Mouse (Mus musculus): Measurements from ENCODE around the gene Kdm1b.
A peak's percentile ranks its signal among the peaks of the same experiment; 100 is the strongest.

The Kdm1b gene

GRCm38 (mm10) chr13:47043030-47043680, at the start of gene Kdm1b:
Kdm1b (plus strand) TSS chr13:47043499.
- peak; percentile 99 for DNase-seq (ENCODE audit: low spot score)

GRCm38 (mm10) chr13:46997355-46997754, 45.9 kb upstream of the Kdm1b start:
- DNase-seq (ENCODE audit: low spot score): no peak

GRCm38 (mm10) chr13:46999498-46999897, 43.8 kb upstream of the Kdm1b start:
- DNase-seq (ENCODE audit: low spot score): no peak

GRCm38 (mm10) chr13:47001590-47001989, 41.7 kb upstream of the Kdm1b start:
- DNase-seq (ENCODE audit: low spot score): no peak

- DNase-seq (ENCODE audit: low spot score): no peak
Observed at GRCm38 (mm10) chr13:47013740-47014139, 29.6 kb upstream of the Kdm1b start.

- DNase-seq (ENCODE audit: low spot score): peak; percentile 74
Observed at GRCm38 (mm10) chr13:47014334-47015194, 28.7 kb upstream of the Kdm1b start, which contains the start of gene Nhlrc1. Nhlrc1 (minus strand) TSS chr13:47014850.

GRCm38 (mm10) chr13:47015195-47015501, 28.2 kb upstream of the Kdm1b start:
- DNase-seq (ENCODE audit: low spot score): no peak

- DNase-seq (ENCODE audit: low spot score): peak; percentile 68
Observed at GRCm38 (mm10) chr13:47017259-47017658, 26.0 kb upstream of the Kdm1b start.

GRCm38 (mm10) chr13:47019774-47020173, 23.5 kb upstream of the Kdm1b start:
- DNase-seq (ENCODE audit: low spot score): no peak

- no peak for DNase-seq (ENCODE audit: low spot score)
Observed at GRCm38 (mm10) chr13:47020798-47021197, 22.5 kb upstream of the Kdm1b start.

- DNase-seq (ENCODE audit: low spot score): no peak
Observed at GRCm38 (mm10) chr13:47030376-47031107, 12.8 kb upstream of the Kdm1b start.

GRCm38 (mm10) chr13:47033602-47034001, 9.7 kb upstream of the Kdm1b start:
- DNase-seq (ENCODE audit: low spot score): no peak

- no peak for DNase-seq (ENCODE audit: low spot score)
Observed at GRCm38 (mm10) chr13:47037946-47038345, 5.4 kb upstream of the Kdm1b start.

GRCm38 (mm10) chr13:47040061-47040460, 3.2 kb upstream of the Kdm1b start:
- no peak for DNase-seq (ENCODE audit: low spot score)

- DNase-seq (ENCODE audit: low spot score): no peak
Observed at GRCm38 (mm10) chr13:47042024-47042633, 1.2 kb upstream of the Kdm1b start.

- peak; percentile 53 for DNase-seq (ENCODE audit: low spot score)
Observed at GRCm38 (mm10) chr13:47043833-47044616, 726 bp downstream of the Kdm1b start.

GRCm38 (mm10) chr13:47044617-47044947, 1.3 kb downstream of the Kdm1b start, which contains the start of gene Tpmt:
Tpmt (minus strand) TSS chr13:47044737.
- no peak for DNase-seq (ENCODE audit: low spot score)

- DNase-seq (ENCODE audit: low spot score): no peak
Observed at GRCm38 (mm10) chr13:47047996-47048395, 4.7 kb downstream of the Kdm1b start.

GRCm38 (mm10) chr13:47050009-47050408, 6.7 kb downstream of the Kdm1b start:
- no peak for DNase-seq (ENCODE audit: low spot score)

- DNase-seq (ENCODE audit: low spot score): no peak
Observed at GRCm38 (mm10) chr13:47053971-47054370, 10.7 kb downstream of the Kdm1b start.

- no peak for DNase-seq (ENCODE audit: low spot score)
Observed at GRCm38 (mm10) chr13:47056126-47056525, 12.8 kb downstream of the Kdm1b start.

- no peak for DNase-seq (ENCODE audit: low spot score)
Observed at GRCm38 (mm10) chr13:47056781-47057180, 13.5 kb downstream of the Kdm1b start.

Data from urinary bladder, postnatal 14 days (tissue).